Mouse (Mus musculus): ENCODE data around the gene Epc2. TPM values are rescaled to one million over a fixed set of nuclear protein-coding genes. Genes with fewer than 3 reads are reported as not detected.

The Epc2 gene
- polyA plus RNA-seq, 1 experiment: 2.8 TPM

DNA sequence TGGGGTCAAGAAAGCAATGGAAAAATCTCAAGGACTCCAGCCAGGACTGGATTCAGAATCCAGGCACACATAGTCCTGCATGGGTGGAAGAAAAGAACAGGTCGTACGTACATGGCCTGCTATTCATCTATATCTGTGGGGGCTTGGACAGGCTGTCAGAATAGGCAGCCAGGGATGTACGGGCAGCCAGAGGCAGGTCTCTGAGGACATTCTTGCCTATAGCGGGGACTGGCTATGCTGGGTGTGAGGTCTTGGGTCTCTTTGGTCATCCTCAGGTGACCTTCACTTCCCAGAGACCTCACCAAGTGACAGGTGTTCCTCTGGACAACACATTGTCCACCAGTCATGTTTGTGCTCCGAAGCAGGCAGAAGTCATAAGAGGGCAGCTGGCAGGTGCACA, 131.3 kb downstream of the Epc2 start:
- no peak for TF ChIP-seq GATA1 (IDR thresholded peaks at IDR 0.05; ENCODE audit: low read length)

DNA sequence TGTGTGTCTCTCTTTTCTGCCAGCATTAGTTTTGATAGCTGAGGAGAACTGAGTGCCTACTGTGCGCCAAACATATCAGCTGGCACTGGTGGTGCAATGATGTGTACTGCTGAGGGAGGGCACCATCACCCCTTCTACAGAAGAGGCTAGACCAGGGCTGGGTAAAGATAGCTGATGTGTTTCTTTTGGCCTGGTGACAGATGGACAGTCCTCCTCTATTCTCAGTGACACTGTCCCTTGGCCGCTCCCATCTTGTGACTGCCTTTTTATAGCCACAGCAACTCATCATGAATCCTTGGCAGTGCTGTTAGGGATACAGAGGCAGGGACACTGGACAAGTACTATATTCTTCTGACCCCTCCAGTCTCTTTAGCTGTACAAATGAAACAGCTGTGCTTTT, 132.0 kb downstream of the Epc2 start:
- TF ChIP-seq GATA1 (IDR thresholded peaks at IDR 0.05; ENCODE audit: low read length): no peak

DNA sequence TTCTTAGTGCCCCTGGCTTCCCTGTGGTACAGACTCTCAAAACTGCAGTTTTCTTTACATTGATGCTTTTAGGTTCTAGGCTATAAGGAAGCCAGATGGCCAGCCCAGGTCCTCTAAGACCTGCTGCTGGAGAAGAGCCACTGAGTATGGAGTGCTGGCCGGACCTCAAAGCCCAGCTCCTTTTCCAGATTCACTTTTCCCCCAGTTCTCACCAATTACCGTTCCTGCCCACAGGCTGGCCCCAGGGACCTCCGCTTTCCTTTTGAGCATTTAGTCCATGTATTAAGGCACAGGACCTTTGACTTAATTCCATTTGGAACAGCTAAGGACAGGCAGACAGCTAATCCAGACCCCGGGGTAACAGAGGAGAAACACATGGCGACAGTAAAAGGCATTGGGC, 139.2 kb downstream of the Epc2 start:
- TF ChIP-seq GATA1 (IDR thresholded peaks at IDR 0.05; ENCODE audit: low read length): no peak

DNA sequence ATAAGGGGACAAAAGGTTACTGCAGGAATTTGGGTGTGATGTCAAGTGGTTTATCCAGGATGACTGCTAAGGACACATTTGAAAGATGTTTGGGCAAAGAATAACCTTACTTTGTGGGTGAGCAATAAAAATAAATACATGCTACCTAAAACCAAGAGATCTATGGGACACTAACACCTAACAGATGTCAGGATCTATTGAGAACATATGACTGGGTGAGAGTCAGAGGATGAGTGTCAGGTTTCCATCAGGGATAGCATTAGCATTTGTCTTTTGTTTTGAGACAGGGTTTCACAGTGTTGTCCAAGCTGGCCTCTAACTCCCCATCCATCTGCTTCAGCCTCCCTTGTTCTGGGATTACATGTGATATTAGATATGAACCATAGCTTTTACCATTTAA, 141.6 kb downstream of the Epc2 start:
- TF ChIP-seq GATA1 (IDR thresholded peaks at IDR 0.05; ENCODE audit: low read length): no peak

DNA sequence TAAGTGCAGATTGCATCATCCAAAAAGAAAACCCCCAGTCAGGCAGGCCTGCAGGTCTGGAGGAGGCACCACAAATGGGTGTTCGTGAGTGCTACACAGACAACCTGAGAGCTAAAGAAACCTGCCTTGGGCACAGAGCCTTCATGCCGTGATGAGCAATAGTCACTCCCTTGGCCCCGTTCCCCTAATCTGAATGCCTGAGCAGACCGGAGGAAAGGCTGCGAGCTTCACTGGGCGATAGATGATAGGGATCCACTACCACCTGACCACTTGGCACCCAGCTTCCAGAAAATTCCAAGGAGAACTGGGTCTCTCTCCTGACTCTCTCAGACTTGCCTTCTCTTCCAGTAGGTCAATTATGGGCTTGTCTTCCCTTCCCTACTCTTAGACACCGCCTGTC, 143.6 kb downstream of the Epc2 start:
- TF ChIP-seq GATA1 (IDR thresholded peaks at IDR 0.05; ENCODE audit: low read length): no peak

DNA sequence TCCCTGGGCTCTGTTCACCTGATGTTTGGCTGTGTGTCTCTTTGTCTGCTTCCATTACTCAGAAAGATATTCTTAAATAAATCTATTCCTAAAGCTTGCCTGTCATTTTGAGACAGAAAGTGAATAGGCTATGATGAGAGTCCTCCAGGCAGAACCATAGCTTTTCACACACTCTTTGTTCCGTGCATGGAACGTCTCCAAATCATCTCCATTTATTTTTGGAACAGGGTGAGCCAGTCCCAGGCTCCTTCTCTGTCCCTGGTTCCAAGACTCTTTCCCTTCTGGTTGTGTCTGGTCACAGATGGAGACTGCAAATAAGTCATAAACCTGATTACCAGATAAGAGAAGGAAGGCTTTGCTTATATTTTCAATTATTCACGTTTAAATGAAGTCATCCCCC, 145.0 kb downstream of the Epc2 start:
- TF ChIP-seq GATA1 (IDR thresholded peaks at IDR 0.05; ENCODE audit: low read length): no peak

DNA sequence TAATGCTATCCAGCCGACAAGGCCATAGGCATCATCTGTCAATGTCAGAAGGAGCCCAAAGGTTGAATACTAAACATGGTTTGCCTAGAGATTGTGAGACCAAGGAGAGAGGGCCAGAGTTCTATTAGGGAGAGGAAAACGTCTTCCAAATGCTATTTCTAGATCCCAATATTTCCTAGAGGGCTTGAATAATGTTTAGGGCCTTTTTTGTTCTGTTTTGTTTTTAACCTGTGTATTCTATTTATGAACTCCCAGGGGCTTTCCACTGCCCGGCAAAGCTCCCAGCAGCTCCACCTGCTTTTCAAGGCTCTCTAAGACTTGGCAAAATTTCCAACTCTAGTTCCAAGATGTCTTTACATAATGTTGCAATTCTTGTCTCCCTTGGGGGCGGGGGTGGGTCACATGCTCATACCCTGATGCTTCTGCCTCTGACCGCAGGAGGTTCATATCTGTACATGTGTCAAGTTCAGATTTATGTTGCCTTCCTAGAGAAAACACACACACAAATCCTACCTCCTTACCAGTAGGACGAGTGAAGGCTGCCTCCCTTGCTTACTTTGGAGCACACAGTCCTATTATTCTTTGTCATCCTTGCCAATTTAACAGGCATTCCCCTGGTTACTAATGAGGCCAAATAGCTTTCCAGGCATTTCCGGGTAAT, 148.9 kb downstream of the Epc2 start:
- TF ChIP-seq GATA1 (IDR thresholded peaks at IDR 0.05; ENCODE audit: low read length): no peak

Other genes with a start within 250 kb of the Epc2 start
- gene Kif5c, start 167.8 kb downstream of the Epc2 start, polyA plus RNA-seq (2012): not detected in 2 replicates

Measured in G1E-ER4 (cell line).